ENCODE assay signal across 7 mouse cellular contexts in genomic region chr4:154246115-154247040, GRCm38 (mm10). TPM values are rescaled to one million over a fixed set of nuclear protein-coding genes. Genes with fewer than 3 reads are reported as not detected.
DNase-seq lines count a peak whose midpoint lies in the region; ATAC-seq and TF ChIP-seq lines count a peak whose summit lies in the region.

No protein-coding gene starts in this region.

- H3K4me3 ChIP-seq in cortical plate, adult 2 months (ENCODE audit: insufficient read depth, low read length) = no peak overlapping the region
- no peak overlapping the region for H3K4me3 ChIP-seq in hindbrain, postnatal 0 days (ENCODE audit: low read length)
- peak overlapping the region; percentile 45 for H3K4me3 ChIP-seq in limb, embryonic 10.5 days
- peak overlapping the region; percentile 10; the same call in 1 of the 2 replicates for H3K4me3 ChIP-seq in midbrain, embryonic 11.5 days (ENCODE audit: low read depth, low read length)

- TF ChIP-seq CTCF in cortical plate, adult 2 months (IDR thresholded peaks at IDR 0.05; ENCODE audit: extremely low read depth, insufficient read depth, low read length) = peak; percentile 86
- TF ChIP-seq CTCF in hindbrain, postnatal 0 days (IDR thresholded peaks at IDR 0.05; ENCODE audit: low read depth) = peak; percentile 95

- no peaks in the 10 kb centered on the region for H3K9me3 ChIP-seq in hindbrain, postnatal 0 days (ENCODE audit: low read length)
- H3K9me3 ChIP-seq in limb, embryonic 10.5 days (replicated peaks) = no peaks in the 10 kb centered on the region
- no peaks in the 10 kb centered on the region for H3K9me3 ChIP-seq in midbrain, embryonic 11.5 days (ENCODE audit: control insufficient read depth, low read length)

- H3K36me3 ChIP-seq in hindbrain, postnatal 0 days (ENCODE audit: insufficient read depth, low read length) = no peaks in the 10 kb centered on the region
- H3K36me3 ChIP-seq in limb, embryonic 10.5 days = peaks cover 25% of the 10 kb centered on the region; the same call in 1 of the 2 replicates
- H3K36me3 ChIP-seq in midbrain, embryonic 11.5 days (ENCODE audit: control insufficient read depth, insufficient read depth, low read length) = no peaks in the 10 kb centered on the region

- no peak overlapping the region for H3K27ac ChIP-seq in cortical plate, adult 2 months (ENCODE audit: insufficient read depth, low read length)
- H3K27ac ChIP-seq in hindbrain, postnatal 0 days = no peak overlapping the region
- peak overlapping the region; percentile 74 for H3K27ac ChIP-seq in limb, embryonic 10.5 days
- H3K27ac ChIP-seq in midbrain, embryonic 11.5 days (ENCODE audit: low read depth, low read length) = no peak overlapping the region

- no peaks in the 10 kb centered on the region for H3K27me3 ChIP-seq in hindbrain, postnatal 0 days (ENCODE audit: insufficient read depth, low read length)
- H3K27me3 ChIP-seq in limb, embryonic 10.5 days (ENCODE audit: low read depth, poor library complexity, severe bottlenecking) = peaks cover 3% of the 10 kb centered on the region; the same call in 1 of the 2 replicates
- no peaks in the 10 kb centered on the region for H3K27me3 ChIP-seq in midbrain, embryonic 11.5 days (ENCODE audit: control insufficient read depth, insufficient read depth, low read length)

- TF ChIP-seq POLR2A in cortical plate, adult 2 months (IDR thresholded peaks at IDR 0.05; ENCODE audit: extremely low read depth, insufficient read depth, low read length) = no peak

- intact Hi-C loops in gastrocnemius, postnatal 14 days (cut with DNase I; ENCODE audit: low total_unique reads) = no loop called here

- ATAC-seq in hindbrain, postnatal 0 days = peak; percentile 64; the same call in 1 of the 2 replicates
- ATAC-seq in midbrain, embryonic 11.5 days (ENCODE audit: low FRiP score) = peak; percentile 75

- peak overlapping the region; percentile 31; the same call in 1 of the 2 replicates for H3K4me2 ChIP-seq in hindbrain, postnatal 0 days (ENCODE audit: low read depth, low read length)
- peak overlapping the region; percentile 42; the same call in 1 of the 2 replicates for H3K4me2 ChIP-seq in midbrain, embryonic 11.5 days

- WGBS in hindbrain, postnatal 0 days = 12% methylated on average over 17 of the region's 19 CpGs
- WGBS in limb, embryonic 10.5 days = 8% methylated on average over 19 of the region's 19 CpGs
- WGBS in midbrain, embryonic 11.5 days = 10% methylated on average over 17 of the region's 19 CpGs

- peak; percentile 88 for DNase-seq in adrenal gland, postnatal 14 days
- peak; percentile 80 for DNase-seq in gastrocnemius, postnatal 14 days
- DNase-seq in hindbrain, postnatal 0 days (ENCODE audit: low spot score) = peak; percentile 75
- DNase-seq in limb, embryonic 10.5 days (ENCODE audit: low spot score) = peak; percentile 97
- DNase-seq in midbrain, embryonic 11.5 days (ENCODE audit: low spot score, missing footprints) = peak; percentile 99
- peak; percentile 24 to 62 for DNase-seq in spleen, postnatal 14 days (ENCODE audit: low spot score in 2 of 2)

- no peaks in the 10 kb centered on the region for H3K4me1 ChIP-seq in cortical plate, adult 2 months (ENCODE audit: control insufficient read depth, insufficient read depth, low read length)
- no peaks in the 10 kb centered on the region for H3K4me1 ChIP-seq in hindbrain, postnatal 0 days (ENCODE audit: insufficient read depth, low read length)
- H3K4me1 ChIP-seq in limb, embryonic 10.5 days = peaks cover 44% of the 10 kb centered on the region
- peaks cover 8% of the 10 kb centered on the region for H3K4me1 ChIP-seq in midbrain, embryonic 11.5 days (ENCODE audit: control insufficient read depth, insufficient read depth, low read length)

- H3K9ac ChIP-seq in hindbrain, postnatal 0 days (replicated peaks; ENCODE audit: low read length) = no peak overlapping the region
- H3K9ac ChIP-seq in midbrain, embryonic 11.5 days (ENCODE audit: low read length) = no peak overlapping the region

RNA-seq across cellular contexts. Expression of gene Arhgef16, which starts 55.1 kb away (rescaled TPM):
- total RNA-seq in adrenal gland, postnatal 14 days (2021) = 0.53 and 1.2 TPM in 2 replicates
- 0.21 and 0.25 TPM in 2 replicates for polyA plus RNA-seq in cortical plate, adult 2 months (2012; rRNA removed)
- total RNA-seq in gastrocnemius, postnatal 14 days (2021) = 1 to 10 TPM in 1 of 2 experiments, under 1 TPM in 1; 0.75 to 1.1 TPM
- 4.3 and 5.3 TPM in 2 replicates for total RNA-seq in hindbrain, postnatal 0 days (2014; rRNA removed)
- 2.0 and 2.6 TPM in 2 replicates for polyA plus RNA-seq in hindbrain, postnatal 0 days (2015; fragmentation: Nextera tagmentation; extraction: Ambion mirVana)
- polyA plus RNA-seq in limb, embryonic 10.5 days (2016; fragmentation: Nextera tagmentation; extraction: Ambion mirVana) = 5.3 and 6.2 TPM in 2 replicates
- polyA plus RNA-seq in midbrain, embryonic 11.5 days (2014; fragmentation: Nextera tagmentation; extraction: Ambion mirVana) = 0.45 and 0.81 TPM in 2 replicates

Comparison
In these comparisons a context has a peak if more than half of its experiments do, and no peak if none do; other contexts are left out.
1. DNase-seq: peak in every context shown above with its lines; median percentile 99 in midbrain, embryonic 11.5 days; 97 in limb, embryonic 10.5 days; 88 in adrenal gland, postnatal 14 days; 80 in gastrocnemius, postnatal 14 days; 75 in hindbrain, postnatal 0 days; 43 in spleen, postnatal 14 days.
2. H3K4me3 ChIP-seq: peak in limb, embryonic 10.5 days (single experiment) and midbrain, embryonic 11.5 days (single experiment); none in cortical plate, adult 2 months (single experiment) and hindbrain, postnatal 0 days (single experiment).